Mouse (Mus musculus): ENCODE data around the gene Gm44790. TPM values are rescaled to one million over a fixed set of nuclear protein-coding genes. Genes with fewer than 3 reads are reported as not detected.
A peak's percentile ranks its signal among the peaks of the same experiment; 100 is the strongest.

The Gm44790 gene
- polyA plus RNA-seq, 1 experiment from 2014 or later: not detected

DNA sequence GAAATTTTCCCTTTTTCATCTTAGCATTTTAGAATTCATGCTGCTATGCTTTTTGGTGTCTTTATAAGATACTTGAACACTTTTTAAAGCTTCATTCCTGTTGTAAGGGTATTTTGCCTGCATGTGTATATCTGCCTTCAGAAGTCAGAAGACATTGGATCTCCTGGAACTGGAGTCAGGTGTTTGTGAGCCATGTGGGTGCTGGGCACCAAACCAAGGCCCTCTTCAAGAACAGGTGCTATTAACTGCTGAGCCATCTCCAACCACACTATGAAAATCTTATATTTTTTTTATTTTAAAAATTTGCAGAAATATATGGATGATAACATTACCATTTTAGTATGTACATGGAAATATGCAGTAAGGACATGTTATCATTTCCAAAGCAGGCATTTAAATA is 20.2 kb upstream of the Gm44790 start:
- peak overlapping the region; percentile 30 for H3K4me3 ChIP-seq (replicated peaks)
- no peak overlapping the region; the same call in 1 of the 2 replicates for H3K9ac ChIP-seq
- ATAC-seq (ENCODE audit: low FRiP score): no peak
- H3K4me1 ChIP-seq: peaks cover 17% of the 10 kb centered on the region
- no peaks in the 10 kb centered on the region for H3K9me3 ChIP-seq
- H3K27me3 ChIP-seq: no peaks in the 10 kb centered on the region
- peaks cover 9% of the 10 kb centered on the region for H3K36me3 ChIP-seq (replicated peaks)
- no peak overlapping the region for H3K27ac ChIP-seq
- H3K4me2 ChIP-seq: peak overlapping the region; percentile 72

DNA sequence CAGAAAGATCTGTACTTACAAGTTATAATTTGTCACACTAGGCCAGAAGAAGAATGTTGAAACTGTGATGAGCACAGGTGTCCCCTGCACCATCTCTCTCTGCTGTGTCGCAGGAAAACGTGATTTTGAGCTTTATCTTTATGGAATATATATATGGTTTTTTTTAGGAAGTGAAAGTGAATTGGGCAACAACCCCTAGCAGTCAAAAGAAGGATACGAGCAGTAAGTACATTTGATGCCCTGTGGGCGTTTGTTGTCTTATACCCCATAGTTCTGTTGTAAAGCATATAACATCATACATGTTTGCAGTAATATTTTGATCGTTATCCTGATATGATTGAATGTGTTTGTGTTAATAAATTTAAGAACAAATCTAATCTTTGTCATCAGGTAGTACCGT is 7.7 kb upstream of the Gm44790 start:
- Histone ChIP-seq H3K27ac (no peak overlapping the region), H3K9me3 (no peaks in the 10 kb centered on the region), H3K27me3 (no peaks in the 10 kb centered on the region), H3K9ac (no peak overlapping the region), H3K4me2 (no peak overlapping the region), H3K4me3 (replicated peaks) (no peak overlapping the region), H3K36me3 (replicated peaks) (peaks cover 85% of the 10 kb centered on the region), H3K4me1 (no peaks in the 10 kb centered on the region)
- no peak for ATAC-seq (ENCODE audit: low FRiP score)
- WGBS: 94% methylated on average over 6 of the region's 6 CpGs

DNA sequence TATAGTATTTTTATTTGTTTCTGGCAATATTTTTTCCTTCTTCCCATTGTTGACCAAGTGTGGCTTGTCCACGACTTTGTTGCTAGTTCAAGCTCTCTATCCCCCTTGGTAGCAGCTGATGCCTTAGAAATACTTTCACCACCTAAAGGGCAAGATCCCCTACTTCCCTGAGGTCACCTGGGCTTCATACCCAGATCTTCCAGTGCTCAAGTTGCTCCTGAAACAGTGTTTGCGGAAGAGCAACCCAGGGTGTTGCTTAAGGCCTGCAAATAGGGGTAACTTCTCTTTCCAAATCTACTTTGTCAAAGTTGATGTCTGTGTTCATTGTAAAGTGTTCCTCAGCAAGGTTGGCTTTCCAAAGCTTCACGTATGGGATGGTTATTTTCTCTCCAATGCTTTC is 7.2 kb upstream of the Gm44790 start:
- Histone ChIP-seq H3K9ac (no peak overlapping the region), H3K4me1 (no peaks in the 10 kb centered on the region), H3K4me2 (no peak overlapping the region), H3K27me3 (no peaks in the 10 kb centered on the region), H3K36me3 (replicated peaks) (peaks cover 83% of the 10 kb centered on the region), H3K9me3 (no peaks in the 10 kb centered on the region), H3K27ac (no peak overlapping the region), H3K4me3 (replicated peaks) (no peak overlapping the region)
- WGBS: 93% methylated on average over 3 of the region's 3 CpGs
- no peak for ATAC-seq (ENCODE audit: low FRiP score)

DNA sequence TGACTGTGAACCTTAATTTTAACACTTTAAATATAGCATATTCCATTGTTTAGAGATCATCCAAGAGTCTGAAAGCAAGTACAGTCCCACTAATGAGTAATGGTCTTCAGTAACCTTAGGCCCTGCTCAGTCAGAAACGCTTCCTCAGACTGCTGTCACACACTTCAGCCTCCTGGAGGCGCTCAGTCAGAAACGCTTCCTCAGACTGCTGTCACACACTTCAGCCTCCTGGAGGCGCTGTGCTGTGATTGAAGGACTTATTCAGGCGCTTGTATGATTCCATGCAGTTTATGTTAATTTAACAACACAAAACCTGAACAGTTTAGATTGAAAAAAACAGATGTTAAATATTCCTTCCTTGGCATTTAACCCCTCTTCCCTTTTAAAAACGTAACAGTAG is 6.0 kb upstream of the Gm44790 start:
- no peak overlapping the region for H3K27ac ChIP-seq
- no peaks in the 10 kb centered on the region for H3K4me1 ChIP-seq
- no peaks in the 10 kb centered on the region for H3K27me3 ChIP-seq
- no peak overlapping the region for H3K4me2 ChIP-seq
- no peak for ATAC-seq (ENCODE audit: low FRiP score)
- no peaks in the 10 kb centered on the region for H3K9me3 ChIP-seq
- WGBS: 72% methylated on average over 6 of the region's 6 CpGs
- H3K4me3 ChIP-seq (replicated peaks): no peak overlapping the region
- H3K36me3 ChIP-seq (replicated peaks): peaks cover 84% of the 10 kb centered on the region
- no peak overlapping the region for H3K9ac ChIP-seq

DNA sequence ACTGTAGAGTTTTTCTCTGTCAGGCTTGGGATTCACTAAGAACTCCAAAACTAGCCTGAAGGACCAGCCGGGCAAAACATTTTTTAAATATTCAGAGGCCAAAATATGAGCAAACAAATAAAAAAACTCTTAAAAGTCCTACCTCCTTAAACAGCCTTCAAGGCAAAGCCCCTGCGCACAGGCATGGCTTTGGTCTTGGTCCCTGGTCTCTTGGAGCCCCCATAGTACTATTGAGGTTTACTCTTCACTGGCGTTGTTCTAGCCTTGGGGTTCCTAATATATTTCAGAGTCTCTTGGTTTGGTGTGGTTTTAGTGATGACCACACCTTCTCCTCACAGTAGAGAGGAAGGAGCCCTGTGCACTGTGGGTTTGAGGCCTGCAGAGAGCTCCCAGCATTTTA is 5.1 kb downstream of the Gm44790 start:
- Histone ChIP-seq H3K4me3 (replicated peaks) (no peak overlapping the region), H3K9ac (no peak overlapping the region), H3K4me2 (no peak overlapping the region), H3K27ac (no peak overlapping the region), H3K9me3 (no peaks in the 10 kb centered on the region), H3K27me3 (no peaks in the 10 kb centered on the region), H3K4me1 (no peaks in the 10 kb centered on the region), H3K36me3 (replicated peaks) (peaks cover 84% of the 10 kb centered on the region)
- WGBS: 92% methylated on average over 3 of the region's 3 CpGs
- no peak for ATAC-seq (ENCODE audit: low FRiP score)

DNA sequence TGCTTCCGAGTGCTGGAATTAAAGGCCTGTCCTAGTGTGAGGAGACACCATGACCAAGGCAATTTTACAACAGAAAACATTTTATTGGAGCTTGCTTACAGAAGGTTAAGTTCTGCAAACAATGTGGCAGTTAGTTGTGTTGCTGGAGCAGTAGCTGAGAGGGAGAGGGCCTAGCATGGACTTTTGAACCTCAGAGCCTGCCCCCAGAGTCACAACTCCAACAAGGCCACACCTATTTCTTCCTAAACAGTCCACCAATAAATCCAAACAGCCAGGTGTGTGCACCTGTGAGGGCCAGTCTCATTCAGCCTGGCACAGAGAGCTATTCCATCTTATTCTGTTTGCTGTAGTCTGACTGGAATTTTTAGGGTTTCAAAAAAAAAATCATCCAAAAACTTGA is 7.2 kb downstream of the Gm44790 start:
- no peak overlapping the region for H3K27ac ChIP-seq
- no peak overlapping the region for H3K9ac ChIP-seq
- no peak overlapping the region for H3K4me2 ChIP-seq
- no peak overlapping the region for H3K4me3 ChIP-seq (replicated peaks)
- H3K27me3 ChIP-seq: no peaks in the 10 kb centered on the region
- ATAC-seq (ENCODE audit: low FRiP score): no peak
- no peaks in the 10 kb centered on the region for H3K4me1 ChIP-seq
- H3K36me3 ChIP-seq (replicated peaks): peaks cover 62% of the 10 kb centered on the region
- no peaks in the 10 kb centered on the region for H3K9me3 ChIP-seq
- WGBS: 89% methylated on average over 1 of the region's 1 CpGs

DNA sequence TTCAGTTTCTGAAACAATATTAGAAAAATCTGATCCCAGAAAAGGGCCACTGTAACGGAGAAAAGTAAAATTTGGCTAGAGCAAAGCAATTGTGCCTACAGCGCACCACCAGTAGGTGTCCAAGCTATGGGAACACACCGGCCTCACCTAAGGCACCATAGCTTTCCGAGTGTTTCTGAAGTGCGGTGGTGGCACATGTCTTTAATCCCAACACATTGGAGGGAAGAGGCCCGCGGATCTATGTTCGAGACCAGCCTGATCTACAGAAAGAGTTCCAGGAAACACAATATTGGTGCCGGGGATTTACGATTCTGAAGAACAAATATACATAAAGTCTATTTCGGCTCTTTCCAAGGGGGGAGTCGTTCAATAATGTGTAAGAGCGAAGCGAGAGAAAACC is 11.3 kb downstream of the Gm44790 start:
- Histone ChIP-seq H3K36me3 (replicated peaks) (peaks cover 42% of the 10 kb centered on the region), H3K27ac (peak overlapping the region; percentile 90), H3K9ac (peak overlapping the region; percentile 81), H3K4me1 (peaks cover 8% of the 10 kb centered on the region), H3K4me2 (peak overlapping the region; percentile 76), H3K4me3 (replicated peaks) (peak overlapping the region; percentile 77), H3K27me3 (no peaks in the 10 kb centered on the region), H3K9me3 (no peaks in the 10 kb centered on the region)
- WGBS: 2% methylated on average over 14 of the region's 14 CpGs
- peak; percentile 43; the same call in 1 of the 2 replicates for ATAC-seq (ENCODE audit: low FRiP score)

DNA sequence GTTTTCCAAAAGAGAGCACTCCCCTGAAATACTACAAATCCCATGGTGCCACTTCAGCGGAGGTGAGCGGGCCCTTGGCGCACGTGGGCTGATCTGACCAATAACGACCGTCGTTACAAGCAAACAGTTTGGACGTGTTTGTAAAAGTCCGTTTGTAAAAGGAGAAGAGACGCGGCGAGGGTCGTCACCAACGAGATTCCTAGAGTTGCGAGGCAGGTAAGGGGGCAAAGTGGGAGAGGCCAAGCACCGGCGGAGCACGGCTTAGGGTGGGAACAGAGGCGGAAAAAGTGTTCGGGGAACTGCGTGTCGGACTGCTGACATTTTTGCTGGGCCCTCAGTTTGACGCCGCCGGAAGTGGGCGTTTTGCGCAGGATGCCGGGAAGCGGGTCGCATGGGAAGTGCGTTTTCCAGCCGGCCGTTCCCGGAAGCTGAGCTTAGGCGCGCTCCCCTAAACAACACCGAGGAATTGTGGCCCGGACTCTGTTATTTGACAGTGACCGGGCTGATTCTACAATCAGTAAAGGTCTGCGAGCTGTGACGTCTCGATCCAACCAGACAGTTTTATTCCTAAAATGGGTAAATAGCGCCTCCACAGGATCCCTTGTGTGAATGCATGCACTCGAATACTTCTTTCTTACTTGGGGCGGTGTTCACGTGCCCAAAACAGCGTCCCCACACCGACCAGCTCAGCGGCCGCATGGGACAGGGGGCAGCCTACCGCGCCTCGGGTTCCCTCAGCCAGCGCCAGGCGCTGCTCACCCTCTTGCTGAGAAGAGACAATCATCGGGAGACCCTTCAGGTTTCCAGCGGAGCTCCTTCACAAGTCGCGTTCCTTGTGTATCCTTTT is 12.0 kb downstream of the Gm44790 start, which contains the start of gene C87436:
TSS of gene C87436 (plus strand) at position 103 of the 847 bp plus-strand sequence.
- H3K27me3 ChIP-seq: no peaks in the 10 kb centered on the region
- H3K4me1 ChIP-seq: peaks cover 8% of the 10 kb centered on the region
- peak within 1 kb of the TSS; percentile 81 for H3K9ac ChIP-seq
- H3K4me3 ChIP-seq (replicated peaks): peak within 1 kb of the TSS; percentile 77
- H3K27ac ChIP-seq: peak within 1 kb of the TSS; percentile 90
- ATAC-seq (ENCODE audit: low FRiP score): peak; percentile 94
- under 1% methylated on average over 59 of the region's 59 CpGs for WGBS
- H3K36me3 ChIP-seq (replicated peaks): peaks cover 37% of the 10 kb centered on the region
- no peaks in the 10 kb centered on the region for H3K9me3 ChIP-seq
- peak within 1 kb of the TSS; percentile 76 for H3K4me2 ChIP-seq

DNA sequence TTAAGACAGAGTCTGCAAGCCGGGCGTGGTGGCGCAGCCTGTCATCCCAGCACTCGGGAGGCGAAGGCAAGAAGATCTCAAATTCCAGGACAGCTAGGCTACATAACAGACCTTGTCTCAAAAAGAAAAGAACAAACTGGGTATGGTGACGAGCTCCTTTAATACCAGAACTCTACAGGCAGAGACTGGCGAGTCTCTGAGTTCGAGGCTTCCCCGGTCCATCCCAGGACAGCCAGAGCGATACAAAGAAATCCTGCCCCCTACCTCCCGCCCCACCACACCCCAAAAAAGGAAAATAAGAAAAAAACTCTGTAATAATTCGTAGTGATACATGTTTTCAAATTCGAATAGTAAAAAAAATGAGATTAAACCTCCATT is 12.7 kb downstream of the Gm44790 start:
- H3K4me1 ChIP-seq: peaks cover 8% of the 10 kb centered on the region
- H3K9ac ChIP-seq: peak overlapping the region; percentile 81
- peak overlapping the region; percentile 90 for H3K27ac ChIP-seq
- peak overlapping the region; percentile 76 for H3K4me2 ChIP-seq
- peaks cover 36% of the 10 kb centered on the region for H3K36me3 ChIP-seq (replicated peaks)
- WGBS: 5% methylated on average over 13 of the region's 13 CpGs
- H3K27me3 ChIP-seq: no peaks in the 10 kb centered on the region
- H3K9me3 ChIP-seq: no peaks in the 10 kb centered on the region
- H3K4me3 ChIP-seq (replicated peaks): peak overlapping the region; percentile 77
- no peak for ATAC-seq (ENCODE audit: low FRiP score)

DNA sequence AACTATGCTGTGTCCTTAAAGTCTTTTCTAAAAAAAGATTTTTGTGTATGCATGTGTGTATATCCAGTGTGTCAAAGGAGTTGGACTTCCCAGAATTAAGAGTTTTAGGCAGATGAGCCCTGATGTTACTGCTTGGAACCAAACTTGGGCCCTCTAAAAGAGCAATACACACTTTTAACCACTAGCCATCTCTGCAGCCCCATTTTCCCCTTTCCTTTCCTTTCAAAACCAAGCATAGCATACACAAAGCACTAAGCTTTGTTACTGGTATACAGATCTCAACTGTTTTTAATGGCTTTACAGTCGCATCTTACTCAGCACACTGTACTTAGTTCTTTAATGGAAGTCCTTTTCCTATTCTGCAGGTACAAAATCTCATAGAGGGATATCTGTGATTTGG is 13.1 kb downstream of the Gm44790 start:
- H3K9me3 ChIP-seq: no peaks in the 10 kb centered on the region
- peak overlapping the region; percentile 77 for H3K4me3 ChIP-seq (replicated peaks)
- 85% methylated on average over 1 of the region's 1 CpGs for WGBS
- ATAC-seq (ENCODE audit: low FRiP score): no peak
- H3K27me3 ChIP-seq: no peaks in the 10 kb centered on the region
- H3K27ac ChIP-seq: no peak overlapping the region
- peak overlapping the region; percentile 76 for H3K4me2 ChIP-seq
- H3K36me3 ChIP-seq (replicated peaks): peaks cover 36% of the 10 kb centered on the region
- H3K4me1 ChIP-seq: peaks cover 8% of the 10 kb centered on the region
- H3K9ac ChIP-seq: peak overlapping the region; percentile 81; the same call in 1 of the 2 replicates

DNA sequence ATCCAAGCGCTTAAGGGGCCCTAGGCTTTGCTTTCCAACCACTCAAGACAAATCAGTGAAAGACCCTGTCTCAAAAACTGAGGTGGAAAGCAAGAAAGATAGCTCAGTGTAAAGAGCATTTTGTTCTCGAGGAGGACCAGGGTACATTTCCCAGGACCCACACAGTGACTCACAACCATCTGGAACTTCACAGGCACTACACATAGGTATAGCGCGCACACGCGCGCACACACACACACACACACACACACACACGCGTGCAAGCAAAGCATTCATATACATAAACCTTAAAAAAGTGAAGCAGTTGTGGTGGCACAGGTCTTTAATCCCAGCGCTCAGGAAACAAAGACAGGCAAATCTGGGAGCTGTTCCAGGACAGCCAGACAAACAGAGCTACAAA is 15.1 kb downstream of the Gm44790 start:
- ATAC-seq (ENCODE audit: low FRiP score): no peak
- H3K9ac ChIP-seq: no peak overlapping the region
- H3K4me3 ChIP-seq (replicated peaks): no peak overlapping the region
- no peaks in the 10 kb centered on the region for H3K27me3 ChIP-seq
- WGBS: 97% methylated on average over 10 of the region's 10 CpGs
- peaks cover 33% of the 10 kb centered on the region for H3K36me3 ChIP-seq (replicated peaks)
- peaks cover 8% of the 10 kb centered on the region for H3K4me1 ChIP-seq
- H3K27ac ChIP-seq: no peak overlapping the region
- no peak overlapping the region for H3K4me2 ChIP-seq
- H3K9me3 ChIP-seq: no peaks in the 10 kb centered on the region

DNA sequence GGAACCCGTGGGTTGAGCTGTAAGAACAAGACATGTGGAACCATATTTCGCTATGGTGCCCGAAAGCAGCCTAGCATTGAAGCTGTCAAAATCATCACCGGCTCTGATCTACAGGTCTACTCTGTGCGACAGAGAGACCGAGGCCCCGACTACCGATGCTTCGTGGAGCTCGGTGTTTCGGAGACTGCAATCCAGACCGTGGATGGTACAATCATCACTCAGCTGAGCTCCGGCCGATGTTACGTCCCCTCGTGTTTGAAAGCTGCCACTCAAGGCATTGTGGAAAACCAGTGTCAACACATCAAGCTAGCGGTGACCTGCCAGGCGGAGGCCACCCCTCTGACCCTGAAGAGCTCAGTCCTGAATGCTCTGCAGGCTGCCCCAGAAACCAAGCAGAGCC is 19.1 kb downstream of the Gm44790 start:
- no peak overlapping the region for H3K4me2 ChIP-seq
- no peaks in the 10 kb centered on the region for H3K27me3 ChIP-seq
- H3K27ac ChIP-seq: no peak overlapping the region
- H3K4me3 ChIP-seq (replicated peaks): no peak overlapping the region
- H3K36me3 ChIP-seq (replicated peaks): peaks cover 64% of the 10 kb centered on the region
- 94% methylated on average over 18 of the region's 18 CpGs for WGBS
- no peak for ATAC-seq (ENCODE audit: low FRiP score)
- no peaks in the 10 kb centered on the region for H3K4me1 ChIP-seq
- H3K9me3 ChIP-seq: no peaks in the 10 kb centered on the region
- H3K9ac ChIP-seq: no peak overlapping the region

DNA sequence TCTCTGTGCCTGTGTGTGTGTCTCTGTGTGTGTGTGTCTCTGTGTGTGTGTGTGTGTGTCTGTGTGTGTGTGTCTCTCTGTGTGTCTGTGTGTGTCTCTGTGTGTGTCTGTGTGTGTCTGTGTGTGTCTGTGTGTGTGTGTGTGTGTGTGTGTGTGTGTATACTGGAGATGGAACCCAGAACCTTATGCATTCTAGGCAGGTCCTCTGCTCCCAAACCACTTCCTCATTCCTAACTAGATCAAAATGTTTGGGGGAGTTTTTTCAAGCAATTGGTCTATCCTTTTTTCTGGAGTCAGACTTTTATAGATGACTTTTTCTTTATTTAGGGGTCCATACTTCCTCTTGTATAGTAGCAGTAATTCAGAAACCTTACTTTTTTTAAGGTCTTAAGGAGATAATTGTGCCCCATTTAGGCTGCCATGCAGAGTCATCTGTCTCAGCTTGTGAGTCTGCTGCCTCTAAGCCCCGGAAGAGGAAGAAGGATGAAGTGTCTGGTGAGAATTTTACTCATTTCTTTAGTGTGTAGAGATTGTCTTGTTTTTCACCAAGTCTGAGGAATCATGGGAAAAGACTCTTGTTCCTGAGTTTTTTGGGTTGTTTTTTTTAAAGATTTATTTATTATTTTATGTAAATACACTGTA is 20.6 kb downstream of the Gm44790 start:
- 84% methylated on average over 1 of the region's 1 CpGs for WGBS

More for the DNA sequence above, 20.6 kb downstream of the Gm44790 start:
- Histone ChIP-seq H3K27ac (no peak overlapping the region), H3K4me2 (no peak overlapping the region), H3K36me3 (replicated peaks) (peaks cover 66% of the 10 kb centered on the region), H3K9ac (no peak overlapping the region), H3K4me1 (no peaks in the 10 kb centered on the region), H3K9me3 (no peaks in the 10 kb centered on the region), H3K27me3 (no peaks in the 10 kb centered on the region), H3K4me3 (replicated peaks) (no peak overlapping the region)
- no peak for ATAC-seq (ENCODE audit: low FRiP score)
